Mouse (Mus musculus) gonadal fat pad, adult 2 months (tissue): Measurements from ENCODE around the gene Adrb1. TPM values are rescaled to one million over a fixed set of nuclear protein-coding genes. Genes with fewer than 3 reads are reported as not detected.
"Not testable (repeated sequence)": the region's sequence is repeated elsewhere in the genome, so short reads cannot be mapped to it uniquely, and the experiment has no call there.

Experiments
- DNase-seq: peaks from one replicate; pipeline ENCODE4 v3.0.0-alpha.2; 2012; ENCODE audit warnings: low read depth
- polyA plus RNA-seq: library from polyadenylated mRNA; depleted of rRNA; stranded (reverse); fragments of >200 nt; gene quantifications from 2 replicates; pipeline ENCODE4 v1.2.3, GENCODE M21; 2012

Adrb1 gene
- polyA plus RNA-seq, 1 experiment, result 2.7 TPM

GRCm38 (mm10) chr19:56749343-56749742, 27.3 kb downstream of the Adrb1 start:
- DNase-seq, result no peak

DNA sequence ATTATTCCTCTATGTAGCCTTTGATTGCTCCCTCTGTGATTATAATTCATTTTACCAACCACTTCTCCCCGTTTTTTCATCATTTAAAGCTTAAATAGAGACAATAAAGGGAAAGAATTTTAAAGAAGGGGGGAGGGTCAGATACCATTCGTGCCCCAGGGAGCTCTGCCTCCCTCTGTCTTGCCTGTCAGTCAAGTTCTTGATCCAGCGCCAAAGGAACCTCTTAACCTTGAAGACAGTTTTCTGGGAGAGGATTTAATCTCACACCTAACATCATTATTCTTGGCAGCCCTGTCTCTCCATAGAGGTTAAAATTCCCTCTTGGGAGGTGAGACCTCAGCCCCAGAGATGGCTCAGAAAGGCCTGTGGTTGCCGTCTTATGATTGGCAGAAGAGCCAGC, 28.7 kb downstream of the Adrb1 start:
- DNase-seq, result no peak

- not testable (repeated sequence) for DNase-seq
Measured at GRCm38 (mm10) chr19:56754456-56754855, 32.5 kb downstream of the Adrb1 start.

GRCm38 (mm10) chr19:56756412-56756811, 34.4 kb downstream of the Adrb1 start:
- no peak for DNase-seq

DNA sequence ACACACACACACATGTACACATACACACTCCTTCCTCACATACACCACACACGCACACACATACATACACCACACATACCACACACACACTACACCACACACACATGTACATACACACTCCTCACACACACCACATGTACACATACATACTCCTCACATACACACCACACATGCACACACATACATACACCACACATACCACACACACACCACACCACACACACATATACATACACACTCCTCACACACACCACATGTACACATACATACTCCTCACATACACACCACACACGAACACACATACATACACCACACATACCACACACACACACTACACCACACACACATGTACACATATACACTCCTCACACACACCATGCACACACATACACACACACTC, 36.3 kb downstream of the Adrb1 start:
- DNase-seq, result no peak

GRCm38 (mm10) chr19:56759740-56760139, 37.7 kb downstream of the Adrb1 start:
- no peak for DNase-seq

- DNase-seq, result no peak
Measured at GRCm38 (mm10) chr19:56760306-56760940, 38.4 kb downstream of the Adrb1 start.

- DNase-seq, result no peak
Measured at GRCm38 (mm10) chr19:56761096-56761495, 39.1 kb downstream of the Adrb1 start.

DNA sequence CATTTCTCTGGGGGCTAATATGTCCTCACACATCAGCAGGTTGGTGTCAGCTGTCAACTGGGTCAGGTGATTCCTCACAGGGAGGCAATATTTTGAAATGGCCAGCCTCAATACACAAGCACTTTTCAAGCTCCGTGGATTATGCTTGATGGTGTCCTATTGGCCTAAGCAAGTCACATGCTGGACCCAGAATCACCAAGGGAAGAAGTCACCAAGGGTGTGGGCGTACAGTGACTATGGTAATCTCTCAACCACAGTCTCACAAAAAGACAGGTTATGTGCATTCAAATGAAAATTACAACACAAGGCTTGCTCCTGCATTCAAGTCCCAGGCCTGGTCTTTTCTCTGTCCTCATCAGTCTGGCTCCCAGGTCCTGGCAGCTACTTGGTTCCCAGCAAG, 39.7 kb downstream of the Adrb1 start:
- DNase-seq, result no peak

GRCm38 (mm10) chr19:56762686-56763085, 40.7 kb downstream of the Adrb1 start:
- no peak for DNase-seq

- DNase-seq, result no peak
Measured at GRCm38 (mm10) chr19:56769024-56769423, 47.0 kb downstream of the Adrb1 start.

DNA sequence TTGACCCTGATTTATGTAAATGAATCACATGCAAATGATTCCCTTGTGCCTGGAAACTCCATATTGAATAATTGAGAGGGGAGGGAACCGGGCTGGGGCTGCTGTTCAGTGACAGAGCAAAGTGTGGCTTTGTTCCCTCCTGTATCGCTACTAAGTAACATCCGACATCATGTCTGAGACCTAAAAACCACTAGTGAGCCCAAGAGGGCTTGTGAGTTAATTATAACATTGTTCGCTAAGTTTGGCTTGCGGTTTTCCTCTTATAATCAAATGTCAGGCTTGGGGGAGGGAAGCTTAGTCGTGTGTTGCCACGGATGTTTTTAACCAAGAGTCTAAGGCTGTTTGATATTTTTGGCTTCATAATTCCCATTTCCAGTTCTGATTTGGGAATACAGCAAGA, 50.2 kb downstream of the Adrb1 start:
- DNase-seq, result no peak

DNA sequence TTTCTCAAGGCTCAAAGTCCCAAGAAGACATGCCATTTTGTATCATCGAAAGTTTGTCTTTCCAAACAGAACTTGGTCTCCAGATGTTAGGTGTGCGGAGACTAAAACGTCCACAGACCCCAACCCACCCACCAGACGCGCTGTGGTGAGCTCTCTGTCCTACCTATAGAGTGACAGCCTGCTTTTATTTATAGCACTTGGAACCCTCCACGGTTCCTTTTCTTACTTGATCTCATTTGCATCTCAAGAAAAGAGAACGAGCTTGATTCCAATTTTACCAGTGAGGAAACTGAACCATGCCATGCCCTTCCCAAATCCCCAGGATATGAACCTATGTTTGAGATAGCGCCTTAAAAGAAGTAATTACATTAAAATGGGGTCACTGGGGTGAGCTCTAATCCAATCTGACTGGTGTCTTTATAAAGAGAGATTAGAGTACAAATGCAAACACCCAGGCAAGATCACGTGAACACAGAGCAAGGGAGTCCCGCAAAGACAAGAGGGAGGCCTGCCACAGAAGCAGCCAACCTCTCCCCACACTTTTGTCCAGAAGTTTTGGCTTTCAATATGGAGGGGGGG, 51.5 kb downstream of the Adrb1 start:
- no peak for DNase-seq

GRCm38 (mm10) chr19:56774408-56774962, 52.5 kb downstream of the Adrb1 start:
- DNase-seq, result no peak

- DNase-seq, result no peak
Measured at GRCm38 (mm10) chr19:56774971-56775892, 53.2 kb downstream of the Adrb1 start.

DNA sequence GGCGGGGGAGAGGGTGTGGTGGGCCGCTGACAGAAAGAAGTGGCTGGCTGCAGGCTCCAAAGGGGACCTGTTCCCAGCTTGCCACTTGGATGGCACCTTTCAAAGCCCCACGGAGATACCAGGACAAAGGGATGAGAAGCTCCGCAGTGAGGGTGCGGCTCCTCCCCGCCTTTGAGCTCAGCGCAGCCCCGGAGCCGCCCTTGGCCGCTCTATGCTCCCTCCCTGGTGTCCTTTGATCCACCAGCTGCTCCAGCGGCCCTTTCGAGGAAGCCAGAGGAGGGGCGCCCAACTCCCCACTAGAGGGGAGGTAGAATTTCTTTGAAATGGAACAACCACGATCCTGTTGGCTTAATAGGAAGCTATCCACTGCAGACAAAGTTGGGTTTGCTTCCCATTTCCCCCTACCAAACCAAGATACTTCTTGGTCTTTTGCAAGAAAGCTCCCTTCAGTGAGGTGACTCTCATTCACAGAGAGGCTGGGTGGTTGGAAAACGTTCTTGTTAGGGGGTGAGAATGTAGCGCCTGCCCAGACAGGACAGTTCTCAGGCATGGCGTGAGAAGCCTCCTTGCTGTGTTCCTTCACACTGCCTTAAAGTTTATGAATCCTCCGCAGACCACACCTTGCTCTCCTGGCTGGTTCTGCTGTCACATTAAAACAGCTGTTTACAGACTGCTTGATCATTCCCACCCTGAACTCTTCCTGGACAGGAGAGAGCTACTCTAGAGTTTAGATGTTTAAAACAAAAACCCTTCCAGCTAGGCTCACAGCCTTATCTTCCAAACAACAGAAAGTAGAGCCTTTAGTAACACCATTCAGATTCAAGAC, 54.1 kb downstream of the Adrb1 start:
- DNase-seq, result no peak

DNA sequence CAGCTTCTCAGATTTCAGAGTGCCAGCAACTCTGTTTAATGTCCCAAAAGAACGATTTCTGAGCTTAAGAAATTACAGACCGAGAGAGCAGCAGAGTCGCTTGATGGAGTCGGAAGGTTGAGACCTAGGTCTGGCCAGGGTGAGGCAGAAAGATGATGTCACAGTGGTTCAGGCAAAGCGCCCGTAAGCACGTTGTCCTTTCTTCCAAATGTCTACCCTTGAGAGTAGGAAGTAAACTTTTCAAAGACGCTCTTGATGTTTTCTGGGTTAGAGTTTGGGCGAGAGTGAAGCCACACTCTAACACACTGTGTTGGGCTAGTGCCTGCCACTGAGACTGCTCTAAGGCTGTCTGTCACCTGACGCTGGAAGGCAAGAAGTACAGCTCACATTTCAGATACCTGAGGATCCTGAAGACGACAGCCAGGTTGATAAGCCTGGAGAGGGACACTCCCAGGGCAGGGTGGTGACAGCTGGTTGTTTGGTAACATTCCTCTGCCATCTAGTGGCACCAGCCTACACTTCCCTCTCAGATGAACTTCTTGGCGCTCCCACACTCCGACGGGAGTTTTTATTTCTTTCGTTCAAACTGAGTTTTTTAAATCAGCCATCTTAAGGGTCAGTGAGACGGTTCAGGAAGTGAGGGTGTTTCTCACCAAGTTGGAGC, 54.9 kb downstream of the Adrb1 start:
- DNase-seq, result no peak

- DNase-seq, result not testable (repeated sequence)
Measured at GRCm38 (mm10) chr19:56778532-56778931, 56.5 kb downstream of the Adrb1 start.
